8 mouse cellular contexts compared by ENCODE assay signal in genomic region chr3:146450371-146450841, GRCm38 (mm10). TPM values are rescaled to one million over a fixed set of nuclear protein-coding genes. Genes with fewer than 3 reads are reported as not detected.
DNase-seq lines count a peak whose midpoint lies in the region; ATAC-seq lines count a peak whose summit lies in the region.

No protein-coding gene starts in this region.

- peaks cover 6% of the 10 kb centered on the region; the same call in 1 of the 2 replicates for H3K36me3 ChIP-seq in hindbrain, embryonic 13.5 days

- 0 out of 2 replicates have a peak, but pooled peaks cover 4% of the 10 kb centered on the region for H3K27me3 ChIP-seq in hindbrain, embryonic 13.5 days

- no peaks in the 10 kb centered on the region for H3K9me3 ChIP-seq in hindbrain, embryonic 13.5 days

- peak overlapping the region; percentile 76 for H3K27ac ChIP-seq in hindbrain, embryonic 13.5 days

- peaks cover 10% of the 10 kb centered on the region; the same call in 1 of the 2 replicates for H3K4me1 ChIP-seq in hindbrain, embryonic 13.5 days (replicated peaks)

- peak; percentile 97 for DNase-seq in NIH3T3 (ENCODE audit: low read depth)
- peak; percentile 91 to 95 for DNase-seq in cerebellum, postnatal 10 days
- peak; percentile 86 to 93 for DNase-seq in frontal cortex, postnatal 14 days (ENCODE audit: low spot score in 2 of 2)
- peak; percentile 82 to 89 for DNase-seq in layer of hippocampus, postnatal 25 days (ENCODE audit: extremely low spot score in 1 of 2, low spot score in 1 of 2)
- DNase-seq in lung, postnatal 25 days (ENCODE audit: low spot score): peak; percentile 93
- peak; percentile 98 for DNase-seq in retina, embryonic 14.5 days (ENCODE audit: low spot score)
- peak; percentile 98 for DNase-seq in thymus, postnatal 4 days

- H3K4me3 ChIP-seq in hindbrain, embryonic 13.5 days: peak overlapping the region; percentile 54

- WGBS in hindbrain, embryonic 13.5 days: under 1% methylated on average over 29 of the region's 29 CpGs

- ATAC-seq in hindbrain, embryonic 13.5 days (ENCODE audit: low FRiP score): peak; percentile 98

- H3K9ac ChIP-seq in hindbrain, embryonic 13.5 days: peak overlapping the region; percentile 72

- H3K4me2 ChIP-seq in hindbrain, embryonic 13.5 days: peak overlapping the region; percentile 65

RNA-seq across cellular contexts. Expression of gene Ctbs, which starts 0.8 kb away (rescaled TPM):
- polyA plus RNA-seq in hindbrain, embryonic 13.5 days (2015; fragmentation: Nextera tagmentation; extraction: Ambion mirVana): 4.6 and 5.1 TPM in 2 replicates
- total RNA-seq in layer of hippocampus, postnatal 25 days (2021): 1 to 10 TPM; 6.5 to 6.9 TPM

RNA-seq across cellular contexts. Expression of gene Ssx2ip, which starts 46.0 kb away (rescaled TPM):
- 13.3 and 14.4 TPM in 2 replicates for polyA plus RNA-seq in hindbrain, embryonic 13.5 days (2015; fragmentation: Nextera tagmentation; extraction: Ambion mirVana)
- total RNA-seq in layer of hippocampus, postnatal 25 days (2021): 100 to 1,000 TPM; 109 to 127 TPM

RNA-seq across cellular contexts. Expression of gene Spata1, which starts 49.1 kb away (rescaled TPM):
- polyA plus RNA-seq in hindbrain, embryonic 13.5 days (2015; fragmentation: Nextera tagmentation; extraction: Ambion mirVana): 6.4 and 7.5 TPM in 2 replicates
- total RNA-seq in layer of hippocampus, postnatal 25 days (2021): 1 to 10 TPM; 2.3 to 4.0 TPM

RNA-seq across cellular contexts. Expression of gene Gng5, which starts 49.2 kb away (rescaled TPM):
- polyA plus RNA-seq in hindbrain, embryonic 13.5 days (2015; fragmentation: Nextera tagmentation; extraction: Ambion mirVana): 565 TPM in 2 replicates
- 10 to 100 TPM; 45.0 to 46.0 TPM for total RNA-seq in layer of hippocampus, postnatal 25 days (2021)

Comparison
In these comparisons a context has a peak if more than half of its experiments do, and no peak if none do; other contexts are left out.
1. Peak in every context shown above with its lines: DNase-seq, ATAC-seq, H3K4me3 ChIP-seq and H3K27ac ChIP-seq.